Mouse (Mus musculus) midbrain, embryonic 16.5 days (tissue): Measurements from ENCODE around the gene Crnn. TPM values are rescaled to one million over a fixed set of nuclear protein-coding genes. Genes with fewer than 3 reads are reported as not detected.

Source experiments
- ATAC-seq: fragments of 200-750 bp; cut with Nextera tagmentation; 2 replicates; pipeline ENCODE4 v1.8.0; 2017; ENCODE audit warnings: moderate TSS enrichment
- H3K27ac ChIP-seq: fragments of 300-500 bp; sonication (generic); 2 replicates; pipeline ENCODE4 v1.5.1; 2014; ENCODE audit warnings: mild to moderate bottlenecking, low read length, mixed read lengths
- H3K27me3 ChIP-seq: fragments of 300-500 bp; sonication (generic); 2 replicates; pipeline ENCODE4 v1.6.1; 2014; ENCODE audit warnings: low read depth, low read length, mixed read lengths; ENCODE audit not compliant: control insufficient read depth, insufficient read depth
- H3K36me3 ChIP-seq: fragments of 300-500 bp; sonication (generic); 2 replicates; pipeline ENCODE4 v1.6.1; 2014; ENCODE audit warnings: mild to moderate bottlenecking, low read length, moderate library complexity, mixed read lengths; ENCODE audit not compliant: control insufficient read depth, insufficient read depth
- H3K4me1 ChIP-seq: fragments of 300-500 bp; sonication (generic); 2 replicates; pipeline ENCODE4 v1.6.1; 2014; ENCODE audit warnings: mild to moderate bottlenecking, low read length, mixed read lengths; ENCODE audit not compliant: control insufficient read depth, insufficient read depth
- H3K4me2 ChIP-seq: fragments of 300-500 bp; sonication (generic); 2 replicates; pipeline ENCODE4 v1.6.1; 2014; ENCODE audit warnings: mild to moderate bottlenecking, low read length, mixed read lengths
- H3K4me3 ChIP-seq: fragments of 300-500 bp; sonication (generic); 2 replicates; pipeline ENCODE4 v1.5.1; 2014; ENCODE audit warnings: low read depth, mild to moderate bottlenecking, low read length, moderate library complexity, mixed read lengths
- H3K9ac ChIP-seq: fragments of 300-500 bp; sonication (generic); 2 replicates; pipeline ENCODE4 v1.6.1; 2014; ENCODE audit warnings: low read depth, low read length, mixed read lengths
- H3K9me3 ChIP-seq: fragments of 300-500 bp; sonication (generic); replicated peaks from 2 replicates; pipeline ENCODE4 v1.6.1; 2014; ENCODE audit warnings: mild to moderate bottlenecking, low read length, mixed read lengths; ENCODE audit not compliant: control insufficient read depth, poor library complexity, severe bottlenecking
- WGBS: fragments of 180-500 bp; shearing (Covaris S2); extraction: QIAGEN DNeasy Blood & Tissue Kit; methylation state at CpG from one replicate; pipeline ENCODE4 v1.1.7; 2014; 5-methylcytosine and 5-hydroxymethylcytosine counted together
- polyA plus RNA-seq: library from polyadenylated mRNA; unstranded; fragments of >200 nt; fragmentation: Nextera tagmentation; extraction: Ambion mirVana; gene quantifications from 2 replicates; pipeline ENCODE4 v1.2.1, GENCODE M21; 2015

Gene Crnn
- polyA plus RNA-seq, 1 experiment from 2014 or later: not detected

- Histone ChIP-seq H3K4me2 (no peak overlapping the region), H3K4me3 (no peak overlapping the region), H3K27ac (no peak overlapping the region), H3K27me3 (no peaks in the 10 kb centered on the region), H3K9me3 (no peaks in the 10 kb centered on the region), H3K36me3 (no peaks in the 10 kb centered on the region), H3K9ac (no peak overlapping the region), H3K4me1 (no peaks in the 10 kb centered on the region)
- WGBS: 89% methylated on average over 1 of the region's 1 CpGs
- ATAC-seq: no peak
Measured at GRCm38 (mm10) chr3:93162996-93163592, 18.5 kb downstream of the Crnn start.

- Histone ChIP-seq H3K4me3 (no peak overlapping the region), H3K27me3 (no peaks in the 10 kb centered on the region), H3K4me2 (no peak overlapping the region), H3K9me3 (no peaks in the 10 kb centered on the region), H3K4me1 (no peaks in the 10 kb centered on the region), H3K36me3 (no peaks in the 10 kb centered on the region), H3K27ac (no peak overlapping the region), H3K9ac (no peak overlapping the region)
- WGBS: 91% methylated on average over 4 of the region's 4 CpGs
- ATAC-seq: no peak
Measured at GRCm38 (mm10) chr3:93180856-93181255, 36.3 kb downstream of the Crnn start.

- Histone ChIP-seq H3K9ac (no peak within 1 kb of the TSS), H3K4me3 (no peak within 1 kb of the TSS), H3K36me3 (no peaks in the 10 kb centered on the region), H3K27me3 (no peaks in the 10 kb centered on the region), H3K4me1 (no peaks in the 10 kb centered on the region), H3K27ac (no peak within 1 kb of the TSS), H3K9me3 (no peaks in the 10 kb centered on the region), H3K4me2 (no peak within 1 kb of the TSS)
- no peak for ATAC-seq
- WGBS: 76% methylated on average over 3 of the region's 3 CpGs
Measured at GRCm38 (mm10) chr3:93196978-93197377, 52.4 kb downstream of the Crnn start, which contains the start of gene Flg2. Gene Flg2, plus strand, starts transcription at chr3:93197278.

Other genes starting within 250 kb of the Crnn start
- gene Lce3a, start 218.6 kb upstream of the Crnn start, polyA plus RNA-seq: not detected in 2 replicates
- not detected in 2 replicates for gene Lce3b, start 211.8 kb upstream of the Crnn start, polyA plus RNA-seq
- not detected in 2 replicates for gene Lce3c, start 200.3 kb upstream of the Crnn start, polyA plus RNA-seq
- gene Lce3d, start 187.4 kb upstream of the Crnn start, polyA plus RNA-seq: not detected in 2 replicates
- not detected in 2 replicates for gene Lce3e, start 177.7 kb upstream of the Crnn start, polyA plus RNA-seq
- gene Lce3f, start 152.6 kb upstream of the Crnn start, polyA plus RNA-seq: not detected in 2 replicates
- gene Crct1, start 129.1 kb upstream of the Crnn start, polyA plus RNA-seq: 1.4 and 1.5 TPM in 2 replicates
- gene Lce1m, start 125.7 kb upstream of the Crnn start, polyA plus RNA-seq: not detected in 2 replicates
- not detected in 2 replicates for gene Gm4858, start 76.0 kb upstream of the Crnn start, polyA plus RNA-seq
- gene Flg2, start 52.5 kb downstream of the Crnn start, polyA plus RNA-seq: not detected in 2 replicates
- not detected in 2 replicates for gene Flg, start 128.7 kb downstream of the Crnn start, polyA plus RNA-seq
- gene Hrnr, start 175.0 kb downstream of the Crnn start, polyA plus RNA-seq: not detected in 2 replicates
- gene Rptn, start 248.9 kb downstream of the Crnn start, polyA plus RNA-seq: not detected in 2 replicates